Comparison of ENCODE assay signal across 7 mouse cellular contexts in the genomic region with DNA sequence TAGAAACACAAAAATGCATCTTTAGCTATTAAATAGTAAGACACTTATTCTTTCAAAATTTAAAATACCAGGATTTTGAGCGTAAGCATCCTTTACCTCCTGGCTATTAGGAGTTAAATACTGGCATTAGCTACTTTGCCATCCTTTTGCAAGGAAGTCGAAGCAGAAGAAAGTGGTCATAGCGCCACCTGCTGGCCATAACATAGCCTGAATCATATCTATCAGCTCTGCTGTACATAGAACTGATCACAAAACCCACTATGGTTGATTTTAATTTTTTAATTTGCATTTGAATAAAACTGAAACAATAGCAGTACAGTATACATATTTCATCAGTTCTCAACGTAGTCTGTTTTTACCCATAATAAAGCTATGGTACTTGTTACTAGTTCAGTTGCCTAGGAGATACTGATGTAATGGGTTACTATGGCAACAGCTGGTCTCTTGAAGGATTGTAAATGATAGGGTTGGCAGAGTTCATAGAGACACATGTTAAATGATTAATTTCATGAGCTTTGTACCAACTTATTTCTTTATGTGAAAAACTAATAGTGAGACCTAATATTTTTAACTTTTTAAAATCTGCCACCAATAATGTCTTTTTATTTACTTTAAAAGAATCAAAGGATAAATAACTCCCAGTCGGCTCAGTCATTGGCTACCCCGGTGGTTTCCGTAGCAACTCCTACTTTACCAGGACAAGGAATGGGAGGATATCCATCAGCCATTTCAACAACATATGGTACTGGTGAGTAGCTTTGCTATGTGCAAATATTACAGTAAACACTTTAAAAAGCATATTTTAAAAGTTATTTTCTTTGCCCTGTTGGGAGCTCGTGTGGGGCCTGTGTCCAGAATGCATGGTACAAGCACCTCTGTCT.
A peak's percentile ranks its signal among the peaks of the same experiment; 100 is the strongest.
DNase-seq lines count a peak whose midpoint lies in the region; ATAC-seq lines count a peak whose summit lies in the region.

No protein-coding gene starts in this region.

- H3K9me3 ChIP-seq in intestine, embryonic 16.5 days (ENCODE audit: control insufficient read depth, low read length): no peaks in the 10 kb centered on the region
- no peaks in the 10 kb centered on the region for H3K9me3 ChIP-seq in midbrain, embryonic 11.5 days (ENCODE audit: control insufficient read depth, low read length)

- no peak overlapping the region for H3K9ac ChIP-seq in intestine, embryonic 16.5 days (ENCODE audit: low read depth, low read length)
- H3K9ac ChIP-seq in midbrain, embryonic 11.5 days (ENCODE audit: low read length): no peak overlapping the region

- H3K27me3 ChIP-seq in intestine, embryonic 16.5 days (replicated peaks; ENCODE audit: control insufficient read depth, insufficient read depth, low read length): no peaks in the 10 kb centered on the region
- H3K27me3 ChIP-seq in midbrain, embryonic 11.5 days (ENCODE audit: control insufficient read depth, insufficient read depth, low read length): no peaks in the 10 kb centered on the region

- H3K36me3 ChIP-seq in intestine, embryonic 16.5 days (ENCODE audit: control insufficient read depth, insufficient read depth, low read length): no peaks in the 10 kb centered on the region
- no peaks in the 10 kb centered on the region for H3K36me3 ChIP-seq in midbrain, embryonic 11.5 days (ENCODE audit: control insufficient read depth, insufficient read depth, low read length)

- ATAC-seq in common myeloid progenitor, adult 5-6 weeks (replicated peaks; ENCODE audit: low read depth, poor library complexity, severe bottlenecking): peak; percentile 71
- peak; percentile 67 for ATAC-seq in intestine, embryonic 16.5 days
- peak; percentile 93 for ATAC-seq in midbrain, embryonic 11.5 days (ENCODE audit: low FRiP score)

- H3K27ac ChIP-seq in intestine, embryonic 16.5 days (ENCODE audit: low read length): no peak overlapping the region
- no peak overlapping the region for H3K27ac ChIP-seq in midbrain, embryonic 11.5 days (ENCODE audit: low read depth, low read length)

- peak; percentile 66 for DNase-seq in adipocyte (ENCODE audit: low spot score)
- DNase-seq in gastrocnemius, postnatal 10 days: peak; percentile 85
- DNase-seq in left cerebral cortex, postnatal 14 days (ENCODE audit: low spot score in 2 of 2): peak; percentile 92 to 95
- DNase-seq in midbrain, embryonic 11.5 days (ENCODE audit: low spot score, missing footprints): peak; percentile 99
- peak; percentile 95 for DNase-seq in right cerebral cortex, postnatal 4 days

- H3K4me3 ChIP-seq in intestine, embryonic 16.5 days (ENCODE audit: low read length): no peak overlapping the region
- H3K4me3 ChIP-seq in midbrain, embryonic 11.5 days (ENCODE audit: low read depth, low read length): no peak overlapping the region

- intact Hi-C loops in left cerebral cortex, postnatal 14 days (cut with DNase I): loop anchor here (5.0 to 10.0 kb wide), 5 partner anchors 128 to 1890 kb away; no protein-coding TSS in a partner anchor

- H3K4me2 ChIP-seq in intestine, embryonic 16.5 days (ENCODE audit: low read depth, low read length): no peak overlapping the region
- no peak overlapping the region for H3K4me2 ChIP-seq in midbrain, embryonic 11.5 days

- WGBS in intestine, embryonic 16.5 days: 30% methylated on average over 8 of the region's 8 CpGs
- WGBS in midbrain, embryonic 11.5 days: 18% methylated on average over 8 of the region's 8 CpGs

- H3K4me1 ChIP-seq in intestine, embryonic 16.5 days (ENCODE audit: control insufficient read depth, insufficient read depth, low read length): no peaks in the 10 kb centered on the region
- H3K4me1 ChIP-seq in midbrain, embryonic 11.5 days (ENCODE audit: control insufficient read depth, insufficient read depth, low read length): no peaks in the 10 kb centered on the region
